Mouse (Mus musculus): ENCODE data around the gene Ksr1.

Gene Ksr1

GRCm38 (mm10) chr11:79072108-79072507, 74.1 kb downstream of the Ksr1 start:
- in situ Hi-C loops (cut with MboI, MseI) = loop anchor here (10.0 kb wide), 1 partner anchor 73 kb away; the partner anchor contains the start of gene Ksr1

GRCm38 (mm10) chr11:79071082-79071972, 74.9 kb downstream of the Ksr1 start:
- in situ Hi-C loops (cut with MboI, MseI) = loop anchor here (10.0 kb wide), 1 partner anchor 73 kb away; the partner anchor contains the start of gene Ksr1

- in situ Hi-C loops (cut with MboI, MseI) = loop anchor here (10.0 kb wide), 1 partner anchor 75 kb away; the partner anchor contains the start of gene Ksr1
Measured at GRCm38 (mm10) chr11:79069453-79070153, 76.6 kb downstream of the Ksr1 start.

GRCm38 (mm10) chr11:79067172-79067571, 79.0 kb downstream of the Ksr1 start:
- in situ Hi-C loops (cut with MboI, MseI) = no loop called here

DNA sequence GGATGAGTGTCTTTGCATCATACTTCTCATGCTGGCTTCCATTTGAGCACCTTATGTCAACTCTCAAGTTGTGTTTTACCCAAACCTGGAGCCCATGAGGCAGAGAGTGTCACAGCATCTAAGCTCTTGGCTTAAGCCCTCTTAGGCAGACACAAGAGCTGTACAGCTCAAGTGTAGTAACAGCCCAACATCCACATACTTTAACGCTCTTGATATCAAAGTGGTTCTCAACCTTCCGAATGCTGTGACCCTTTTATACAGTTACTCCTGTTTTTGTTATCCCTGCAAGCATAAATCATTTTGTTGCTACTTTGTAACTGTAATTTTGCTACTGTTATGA, 80.0 kb downstream of the Ksr1 start:
- in situ Hi-C loops (cut with MboI, MseI) = no loop called here

- in situ Hi-C loops (cut with MboI, MseI) = no loop called here
Measured at GRCm38 (mm10) chr11:79065463-79066190, 80.6 kb downstream of the Ksr1 start.

DNA sequence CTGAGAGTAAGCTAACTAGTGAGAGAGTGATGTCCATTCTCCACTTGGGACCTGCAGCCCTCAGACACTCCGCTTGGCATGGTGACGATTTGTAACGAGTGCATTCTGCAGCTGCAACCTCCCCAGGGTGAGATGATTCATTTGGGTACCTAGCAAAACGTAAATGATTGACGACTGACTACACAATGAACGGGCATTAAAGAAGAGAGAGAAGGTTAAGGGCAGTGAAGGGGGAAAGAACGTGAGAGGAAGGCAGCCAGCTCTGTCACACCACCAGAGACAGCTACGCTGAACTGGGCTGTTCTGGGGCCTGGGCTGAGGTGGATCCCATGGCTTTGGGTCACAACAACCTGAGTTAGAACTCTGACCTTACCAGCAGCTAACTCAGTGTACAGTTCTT, 81.9 kb downstream of the Ksr1 start:
- in situ Hi-C loops (cut with MboI, MseI) = no loop called here

DNA sequence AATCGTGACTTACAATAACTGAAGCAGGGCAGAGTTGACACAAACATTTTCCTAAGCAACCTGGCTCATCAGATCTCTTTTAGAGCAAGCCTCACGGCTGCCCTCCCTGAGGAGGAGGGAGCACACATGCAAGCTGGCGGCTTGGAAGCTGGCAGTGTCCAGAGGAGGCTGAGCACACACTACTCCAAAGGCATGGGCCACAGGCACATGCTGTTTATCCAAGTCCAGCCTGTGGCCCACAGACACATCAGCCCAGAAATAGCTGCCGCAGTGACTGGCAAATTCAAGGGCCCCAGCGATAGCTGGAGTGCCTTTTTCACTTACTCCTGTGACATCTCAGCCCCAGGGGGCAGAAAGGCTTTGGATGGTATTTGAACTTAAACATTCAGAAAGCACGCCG, 82.6 kb downstream of the Ksr1 start:
- in situ Hi-C loops (cut with MboI, MseI) = no loop called here

DNA sequence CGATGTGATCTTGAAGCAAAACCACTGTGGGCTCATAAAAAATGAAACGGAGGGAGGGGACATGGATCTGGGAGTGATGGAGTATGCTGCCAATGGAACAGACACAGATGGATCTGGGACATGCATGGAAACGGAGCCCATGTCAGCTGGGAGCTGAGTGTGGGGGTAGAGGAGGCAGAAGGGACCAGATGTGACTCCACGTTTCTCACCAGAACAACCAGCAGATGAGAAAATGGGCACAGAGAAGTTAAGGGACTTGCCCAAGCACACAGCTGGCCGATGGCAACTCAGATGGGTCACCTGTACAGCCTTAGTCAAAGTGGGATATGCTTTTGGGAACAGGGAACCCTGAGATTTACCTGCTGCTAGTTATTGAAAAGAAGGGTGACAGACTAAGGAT, 83.3 kb downstream of the Ksr1 start:
- in situ Hi-C loops (cut with MboI, MseI) = no loop called here

DNA sequence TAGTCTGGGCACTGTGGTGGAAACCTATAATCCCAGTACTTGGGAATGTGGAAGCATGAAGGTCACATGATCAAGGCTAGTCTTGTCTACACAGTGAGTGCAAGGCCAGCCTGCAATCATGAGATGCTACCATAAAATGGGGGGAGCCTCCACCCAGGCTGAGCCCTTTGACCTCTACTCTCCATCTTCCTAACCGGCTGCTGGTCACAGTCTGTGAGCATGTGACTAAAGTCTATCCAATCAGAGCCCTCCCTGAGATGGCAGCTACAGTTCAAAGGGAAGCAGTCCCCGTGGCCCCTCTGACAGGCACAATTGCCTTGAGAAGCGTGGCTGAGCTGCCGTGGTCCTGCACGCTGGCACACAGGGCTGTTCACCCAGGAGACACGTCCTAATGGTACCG, 84.4 kb downstream of the Ksr1 start:
- in situ Hi-C loops (cut with MboI, MseI) = no loop called here

DNA sequence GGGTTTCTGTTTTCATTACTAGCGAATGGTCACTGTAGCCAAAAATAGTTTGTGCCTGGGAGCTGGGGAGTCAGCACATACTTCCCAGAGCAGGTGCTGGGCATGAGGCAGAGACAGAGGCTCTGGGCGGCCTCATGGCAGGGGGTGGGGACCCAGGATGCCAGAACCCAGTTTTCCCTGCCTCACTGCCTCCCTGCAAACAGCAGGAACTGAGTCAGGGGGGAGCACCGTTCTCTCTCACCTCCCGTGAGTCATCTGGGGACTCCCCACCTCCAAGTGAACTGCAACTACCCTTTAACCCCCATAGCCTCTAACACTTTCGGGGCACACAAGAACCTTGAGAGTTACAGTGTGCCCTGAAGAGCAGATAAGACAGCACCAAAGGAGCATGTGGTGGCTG, 86.4 kb downstream of the Ksr1 start:
- in situ Hi-C loops (cut with MboI, MseI) = no loop called here

GRCm38 (mm10) chr11:79059062-79059461, 87.1 kb downstream of the Ksr1 start:
- in situ Hi-C loops (cut with MboI, MseI) = no loop called here

GRCm38 (mm10) chr11:79058610-79059009, 87.6 kb downstream of the Ksr1 start:
- in situ Hi-C loops (cut with MboI, MseI) = no loop called here

DNA sequence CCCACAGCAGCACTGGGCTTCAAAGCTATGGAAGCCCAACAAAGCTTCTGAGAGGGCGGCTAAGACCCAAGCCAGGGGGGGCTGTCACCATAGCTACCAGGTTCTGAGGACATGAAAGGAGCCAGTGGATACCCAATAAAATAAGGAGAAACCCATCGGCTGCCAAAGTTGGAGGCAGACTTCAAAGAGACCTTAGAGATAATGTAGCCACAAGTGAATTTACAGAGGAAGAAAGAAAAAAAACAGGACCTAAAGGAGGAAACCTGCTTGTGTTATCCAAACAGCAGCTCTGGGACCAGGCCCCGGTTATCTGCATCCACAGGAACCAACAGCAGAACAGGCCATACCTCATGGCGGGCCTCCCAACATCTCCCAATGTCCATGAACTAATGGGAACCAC, 88.4 kb downstream of the Ksr1 start:
- in situ Hi-C loops (cut with MboI, MseI) = no loop called here

GRCm38 (mm10) chr11:79056891-79057290, 89.3 kb downstream of the Ksr1 start:
- in situ Hi-C loops (cut with MboI, MseI) = no loop called here

GRCm38 (mm10) chr11:79056027-79056426, 90.2 kb downstream of the Ksr1 start:
- in situ Hi-C loops (cut with MboI, MseI) = no loop called here

DNA sequence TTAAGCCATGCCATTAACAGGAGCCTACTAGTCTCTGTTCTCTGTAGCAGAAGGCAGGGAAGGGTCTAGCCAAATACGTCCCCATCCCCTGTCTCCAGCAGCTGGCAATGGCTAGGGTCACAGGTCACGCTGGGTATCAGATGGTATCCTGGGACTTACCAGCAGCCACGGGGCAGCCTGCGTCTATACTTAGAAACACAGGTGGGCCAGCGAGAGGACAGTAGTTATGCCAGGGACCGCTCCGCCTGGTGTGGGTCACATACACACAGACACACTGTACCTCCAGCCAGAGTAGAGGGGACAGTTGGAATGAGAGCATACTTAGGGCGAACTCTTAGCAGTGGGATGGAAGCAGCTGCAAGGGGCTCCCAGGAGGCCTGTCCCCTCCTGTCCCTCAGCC, 91.0 kb downstream of the Ksr1 start:
- in situ Hi-C loops (cut with MboI, MseI) = no loop called here

DNA sequence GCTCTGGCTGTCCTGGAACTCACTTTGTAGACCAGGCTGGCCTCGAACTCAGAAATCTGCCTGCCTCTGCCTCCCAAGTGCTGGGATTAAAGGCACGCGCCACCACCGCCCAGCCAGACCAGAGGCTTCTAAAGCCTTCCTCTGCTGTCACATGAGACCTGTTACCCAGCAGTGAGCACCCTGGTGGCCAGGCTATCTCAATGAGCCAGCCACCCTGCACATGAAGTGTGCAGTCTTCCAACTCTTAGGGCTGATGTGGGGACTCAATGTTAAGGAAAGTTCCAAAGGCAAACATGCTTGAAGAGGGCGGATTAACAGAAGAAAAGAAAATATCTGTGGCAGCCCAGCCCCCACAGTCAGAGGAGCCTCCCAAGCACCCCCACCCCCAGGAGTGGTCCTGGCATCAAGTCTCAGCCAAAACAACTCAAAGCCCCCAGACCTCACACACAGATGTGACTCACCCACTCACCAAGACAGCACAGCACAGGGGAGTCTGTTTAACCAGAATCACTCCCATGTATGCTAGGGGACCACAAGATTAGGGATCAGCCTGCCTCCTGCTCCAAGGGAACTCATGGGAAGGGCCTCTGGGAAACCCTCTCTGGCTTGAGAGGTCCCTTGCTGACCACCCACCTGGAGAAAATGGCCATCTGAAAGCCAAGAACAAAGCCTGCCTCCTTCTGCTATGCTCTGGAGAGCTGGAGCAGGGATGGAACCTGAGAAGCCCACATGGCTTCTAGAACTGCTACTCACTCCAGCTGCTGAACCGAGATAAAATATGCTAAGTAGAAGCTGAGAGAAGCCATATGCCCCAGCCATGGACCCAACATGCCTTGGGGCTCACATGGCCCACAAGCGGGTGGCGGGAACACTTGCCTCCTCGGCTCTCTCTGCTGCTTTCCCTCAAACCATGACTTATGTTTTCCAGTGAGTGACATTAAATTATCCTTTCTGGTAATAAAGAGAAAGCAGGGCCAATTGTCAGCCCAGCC, 91.8 kb downstream of the Ksr1 start:
- in situ Hi-C loops (cut with MboI, MseI) = no loop called here

- in situ Hi-C loops (cut with MboI, MseI) = no loop called here
Measured at GRCm38 (mm10) chr11:79053437-79053836, 92.8 kb downstream of the Ksr1 start.

DNA sequence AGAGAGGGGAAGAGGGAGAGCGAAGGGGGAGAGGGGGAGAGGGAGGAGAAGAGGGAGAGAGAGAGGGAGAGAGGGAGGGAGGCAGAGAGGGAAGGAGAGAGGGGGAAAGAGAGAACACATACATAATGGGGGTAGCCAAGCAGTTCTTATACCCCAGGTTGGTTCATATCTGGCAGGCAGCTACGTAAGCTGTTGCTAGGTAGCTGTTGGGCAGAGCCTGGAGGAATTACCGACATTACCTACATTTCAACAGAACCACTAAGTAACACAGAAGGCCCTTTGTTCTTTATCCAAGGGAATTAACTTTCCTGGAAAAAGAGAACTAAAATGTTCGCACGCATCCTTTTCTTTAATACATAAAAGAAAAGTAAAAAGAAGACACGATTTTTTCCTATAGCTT, 93.4 kb downstream of the Ksr1 start:
- in situ Hi-C loops (cut with MboI, MseI) = no loop called here

DNA sequence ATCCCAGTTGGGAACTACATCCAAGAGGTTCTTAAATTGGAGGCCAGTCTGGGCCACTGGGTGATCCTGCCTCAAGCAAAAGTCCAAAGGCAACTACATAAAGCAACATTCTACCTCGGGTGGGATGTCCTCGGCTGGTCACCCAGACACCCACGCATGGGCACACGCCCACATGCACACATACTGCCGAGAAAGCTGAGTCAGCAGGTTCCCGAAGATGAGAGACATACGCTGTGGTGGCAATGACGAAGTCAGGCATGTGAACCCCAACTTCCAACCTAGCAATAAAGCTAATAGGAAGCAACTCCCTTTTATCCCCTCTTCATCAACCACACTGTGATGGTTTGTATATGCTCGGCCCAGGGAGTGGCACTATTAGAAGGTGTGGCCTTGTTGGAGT, 94.7 kb downstream of the Ksr1 start:
- in situ Hi-C loops (cut with MboI, MseI) = no loop called here

All from T-helper 2 cell (primary cell).